Mouse (Mus musculus) erythroblast, embryonic 14.5 days (primary cell): Measurements from ENCODE around the gene Col16a1.

ENCODE experiments used
- GATA1 ChIP-seq: IDR thresholded peaks from 2 replicates; pipeline ENCODE4 v1.6.1; 2012; ENCODE audit warnings: low read length, inconsistent platforms, mixed read lengths
- TAL1 ChIP-seq: IDR thresholded peaks from 3 replicates; pipeline ENCODE4 v1.6.1; 2012; ENCODE audit warnings: low read length, inconsistent platforms, mixed read lengths

GRCm38 (mm10) chr4:130022952-130023351 lies 24.7 kb upstream of the Col16a1 start:
- TF ChIP-seq GATA1 (no peak), TAL1 (no peak)
